Comparison of ENCODE assay signal across 8 mouse cellular contexts in the genomic region with DNA sequence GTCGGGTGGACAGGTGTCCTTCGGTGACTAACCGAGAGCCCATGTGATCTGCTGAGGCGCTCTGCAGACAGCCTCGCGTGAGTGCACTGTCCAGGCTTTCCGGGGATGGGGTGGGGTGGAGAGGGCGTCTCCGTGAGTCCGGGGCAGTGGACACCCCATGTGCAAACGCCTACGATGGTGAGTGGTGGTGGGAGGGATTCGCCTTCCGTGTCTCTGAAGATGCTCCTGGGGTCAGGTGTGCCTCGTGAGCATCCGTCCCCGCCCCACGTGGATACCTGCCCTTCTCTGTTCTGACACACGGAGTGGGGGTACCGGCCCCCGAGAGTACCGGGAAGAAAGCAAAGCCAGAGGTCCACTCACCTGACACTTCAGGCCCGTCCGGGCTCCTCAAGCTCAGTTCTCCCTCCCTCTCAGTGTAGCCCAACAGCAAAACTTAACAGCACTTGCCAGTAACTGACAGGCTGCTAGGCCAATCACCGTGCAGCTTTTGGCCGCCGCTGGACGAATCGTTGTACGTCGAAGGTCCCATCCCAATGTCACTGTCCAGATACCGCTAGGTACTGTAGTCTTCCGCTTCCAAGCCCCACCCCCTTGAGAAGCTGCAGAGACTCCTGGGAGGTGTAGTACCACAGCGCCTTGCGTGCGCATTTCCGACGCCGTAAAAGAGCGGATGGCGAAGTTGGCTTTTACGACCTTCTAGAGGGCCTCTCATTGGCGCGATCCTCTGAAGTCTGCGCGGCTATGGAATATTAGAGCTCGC. TPM values are rescaled to one million over a fixed set of nuclear protein-coding genes. Genes with fewer than 3 reads are reported as not detected.
DNase-seq lines count a peak whose midpoint lies in the region; ATAC-seq and TF ChIP-seq lines count a peak whose summit lies in the region.

A gene (minus strand): TSS at position 591 of the 760 bp plus-strand sequence.

- H3K4me2 ChIP-seq in heart, embryonic 15.5 days = peak within 1 kb of the TSS; percentile 77
- H3K4me2 ChIP-seq in liver, embryonic 14.5 days (ENCODE audit: low read depth) = peak within 1 kb of the TSS; percentile 94
- peak within 1 kb of the TSS; percentile 95 for H3K4me2 ChIP-seq in neural tube, embryonic 11.5 days (ENCODE audit: low read depth)
- H3K4me2 ChIP-seq in stomach, postnatal 0 days (replicated peaks; ENCODE audit: low read depth) = peak within 1 kb of the TSS; percentile 87

- peak within 1 kb of the TSS; percentile 84 for H3K27ac ChIP-seq in forebrain, embryonic 10.5 days
- H3K27ac ChIP-seq in heart, embryonic 15.5 days = peak within 1 kb of the TSS; percentile 71
- H3K27ac ChIP-seq in liver, embryonic 14.5 days = peak within 1 kb of the TSS; percentile 66
- no peak within 1 kb of the TSS for H3K27ac ChIP-seq in neural tube, embryonic 11.5 days (ENCODE audit: low read depth, low read length)
- H3K27ac ChIP-seq in stomach, postnatal 0 days (replicated peaks) = 0 out of 2 replicates have a peak within 1 kb of the TSS, but pooled peaks have one; percentile 40

- H3K36me3 ChIP-seq in forebrain, embryonic 10.5 days (replicated peaks) = peaks cover 9% of the 10 kb centered on the region
- peaks cover 8% of the 10 kb centered on the region for H3K36me3 ChIP-seq in heart, embryonic 15.5 days
- H3K36me3 ChIP-seq in liver, embryonic 14.5 days (replicated peaks; ENCODE audit: control insufficient read depth, insufficient read depth, low read depth) = no peaks in the 10 kb centered on the region; the same call in 1 of the 2 replicates
- H3K36me3 ChIP-seq in neural tube, embryonic 11.5 days (ENCODE audit: control insufficient read depth, insufficient read depth, low read length) = peaks cover 1% of the 10 kb centered on the region; the same call in 1 of the 2 replicates
- peaks cover under 1% of the 10 kb centered on the region; the same call in 1 of the 2 replicates for H3K36me3 ChIP-seq in stomach, postnatal 0 days (ENCODE audit: control insufficient read depth, insufficient read depth, low read length)

- H3K27me3 ChIP-seq in forebrain, embryonic 10.5 days (ENCODE audit: poor library complexity, severe bottlenecking) = no peaks in the 10 kb centered on the region
- H3K27me3 ChIP-seq in heart, embryonic 15.5 days = no peaks in the 10 kb centered on the region
- H3K27me3 ChIP-seq in liver, embryonic 14.5 days (ENCODE audit: control insufficient read depth, insufficient read depth, low read length) = no peaks in the 10 kb centered on the region
- H3K27me3 ChIP-seq in neural tube, embryonic 11.5 days (ENCODE audit: control insufficient read depth, insufficient read depth, low read length) = no peaks in the 10 kb centered on the region
- no peaks in the 10 kb centered on the region for H3K27me3 ChIP-seq in stomach, postnatal 0 days (ENCODE audit: control insufficient read depth, insufficient read depth, low read length)

- H3K4me1 ChIP-seq in forebrain, embryonic 10.5 days = peaks cover 22% of the 10 kb centered on the region
- peaks cover 11% of the 10 kb centered on the region for H3K4me1 ChIP-seq in heart, embryonic 15.5 days (replicated peaks)
- peaks cover 0 to 14% of the 10 kb centered on the region in 2 experiments; a peak in 3 of 4 replicates for H3K4me1 ChIP-seq in liver, embryonic 14.5 days (replicated peaks; ENCODE audit: control insufficient read depth in 2 of 2, insufficient read depth in 2 of 2, low read length in 1 of 2)
- H3K4me1 ChIP-seq in neural tube, embryonic 11.5 days (ENCODE audit: control insufficient read depth, insufficient read depth, low read length) = 0 out of 2 replicates have a peak, but pooled peaks cover 2% of the 10 kb centered on the region
- no peaks in the 10 kb centered on the region for H3K4me1 ChIP-seq in stomach, postnatal 0 days (replicated peaks; ENCODE audit: control insufficient read depth, insufficient read depth)

- TF ChIP-seq EP300 in liver, embryonic 14.5 days (IDR thresholded peaks at IDR 0.05; ENCODE audit: low read depth) = no peak
- no peak for TF ChIP-seq EP300 in stomach, postnatal 0 days (optimal IDR thresholded peaks at IDR 0.05)

- peak; percentile 99 for ATAC-seq in heart, embryonic 15.5 days (replicated peaks; ENCODE audit: insufficient number of reproducible peaks, insufficient read depth, low FRiP score, low read depth)
- ATAC-seq in liver, embryonic 14.5 days (ENCODE audit: insufficient read depth) = peak; percentile 100
- ATAC-seq in neural tube, embryonic 11.5 days (ENCODE audit: insufficient read depth, low FRiP score, low TSS enrichment) = peak; percentile 100
- peak; percentile 97 for ATAC-seq in stomach, postnatal 0 days (ENCODE audit: low FRiP score, low TSS enrichment)

- no peak for TF ChIP-seq CTCF in liver, embryonic 14.5 days (IDR thresholded peaks at IDR 0.05; ENCODE audit: low read depth)
- TF ChIP-seq CTCF in stomach, postnatal 0 days (IDR thresholded peaks at IDR 0.05; ENCODE audit: low read depth) = no peak; the same call in 1 of the 2 replicates

- peak within 1 kb of the TSS; percentile 83 for H3K4me3 ChIP-seq in forebrain, embryonic 10.5 days
- H3K4me3 ChIP-seq in heart, embryonic 15.5 days = peak within 1 kb of the TSS; percentile 68
- peak within 1 kb of the TSS; percentile 85 to 97 for H3K4me3 ChIP-seq in liver, embryonic 14.5 days (ENCODE audit: insufficient read depth in 1 of 2, low read depth in 2 of 2, low read length in 2 of 2)
- peak within 1 kb of the TSS; percentile 65 for H3K4me3 ChIP-seq in neural tube, embryonic 11.5 days (ENCODE audit: low read depth, low read length)
- peak within 1 kb of the TSS; percentile 61 for H3K4me3 ChIP-seq in stomach, postnatal 0 days (ENCODE audit: low read depth, low read length)

- no peaks in the 10 kb centered on the region for H3K9me3 ChIP-seq in forebrain, embryonic 10.5 days
- no peaks in the 10 kb centered on the region for H3K9me3 ChIP-seq in heart, embryonic 15.5 days (replicated peaks)
- H3K9me3 ChIP-seq in liver, embryonic 14.5 days (ENCODE audit: control insufficient read depth, low read length) = no peaks in the 10 kb centered on the region
- no peaks in the 10 kb centered on the region for H3K9me3 ChIP-seq in neural tube, embryonic 11.5 days (ENCODE audit: control insufficient read depth, low read length)
- H3K9me3 ChIP-seq in stomach, postnatal 0 days (ENCODE audit: control insufficient read depth, low read length) = no peaks in the 10 kb centered on the region

- H3K9ac ChIP-seq in heart, embryonic 15.5 days = peak within 1 kb of the TSS; percentile 75
- H3K9ac ChIP-seq in liver, embryonic 14.5 days (replicated peaks) = peak within 1 kb of the TSS; percentile 82
- H3K9ac ChIP-seq in neural tube, embryonic 11.5 days (ENCODE audit: low read length) = peak within 1 kb of the TSS; percentile 56
- H3K9ac ChIP-seq in stomach, postnatal 0 days (ENCODE audit: low read length) = peak within 1 kb of the TSS; percentile 72

- peak; percentile 92 to 95 for DNase-seq in CD8-positive naive resting alpha-beta T cell, adult 2 months (ENCODE audit: low read depth in 2 of 2, low spot score in 2 of 2)
- peak; percentile 99 for DNase-seq in c-Kit-positive CD71-negative TER-119-negative erythroid progenitor cells, embryonic 14.5 days (ENCODE audit: low read depth)
- peak; percentile 98 for DNase-seq in forebrain, embryonic 10.5 days (ENCODE audit: extremely low spot score, low spot score)
- peak; percentile 100 for DNase-seq in kidney, postnatal 25 days
- peak; percentile 100 for DNase-seq in liver, embryonic 14.5 days (ENCODE audit: low read depth in 3 of 3, low spot score in 3 of 3)
- DNase-seq in neural tube, embryonic 11.5 days (ENCODE audit: low spot score) = peak; percentile 98
- peak; percentile 97 for DNase-seq in stomach, postnatal 0 days (ENCODE audit: low spot score)

- WGBS in forebrain, embryonic 10.5 days = under 1% methylated on average over 47 of the region's 47 CpGs
- under 1% methylated on average over 47 of the region's 47 CpGs for WGBS in heart, embryonic 15.5 days
- under 1% methylated on average over 47 of the region's 47 CpGs for WGBS in liver, embryonic 14.5 days (ENCODE audit: insufficient replicate concordance)
- WGBS in neural tube, embryonic 11.5 days = under 1% methylated on average over 47 of the region's 47 CpGs
- WGBS in stomach, postnatal 0 days = under 1% methylated on average over 47 of the region's 47 CpGs

RNA-seq across cellular contexts. Expression of the gene that starts here (rescaled TPM):
- polyA plus RNA-seq in forebrain, embryonic 10.5 days (2016; fragmentation: Nextera tagmentation; extraction: Ambion mirVana) = 25.6 and 26.2 TPM in 2 replicates
- 47.7 and 48.8 TPM in 2 replicates for polyA plus RNA-seq in heart, embryonic 15.5 days (2015; fragmentation: Nextera tagmentation; extraction: Ambion mirVana)
- polyA plus RNA-seq in liver, embryonic 14.5 days (2012; rRNA removed) = 7.4 and 10.5 TPM in 2 replicates
- polyA plus RNA-seq in liver, embryonic 14.5 days (2014; fragmentation: Nextera tagmentation; extraction: Ambion mirVana) = 8.5 and 9.4 TPM in 2 replicates
- polyA plus RNA-seq in neural tube, embryonic 11.5 days (2014; fragmentation: Nextera tagmentation; extraction: Ambion mirVana) = 23.0 and 25.4 TPM in 2 replicates
- 12.5 and 14.0 TPM in 2 replicates for polyA plus RNA-seq in stomach, postnatal 0 days (2015; fragmentation: Nextera tagmentation; extraction: Ambion mirVana)
